Mouse (Mus musculus): ENCODE measurements around the gene 2010109A12Rik. TPM values are rescaled to one million over a fixed set of nuclear protein-coding genes. Genes with fewer than 3 reads are reported as not detected.

The 2010109A12Rik gene
- polyA plus RNA-seq, 1 experiment from 2014 or later = 2.7 TPM

GRCm38 (mm10) chr5:93235888-93236287, 29.6 kb downstream of the 2010109A12Rik start:
- Histone ChIP-seq H3K27ac (ENCODE audit: low read depth, low read length) (no peak overlapping the region), H3K36me3 (ENCODE audit: control insufficient read depth, insufficient read depth, low read length) (no peaks in the 10 kb centered on the region), H3K4me3 (ENCODE audit: low read depth, low read length) (no peak overlapping the region), H3K4me2 (ENCODE audit: low read length) (no peak overlapping the region), H3K27me3 (replicated peaks; ENCODE audit: control insufficient read depth, insufficient read depth, low read length) (no peaks in the 10 kb centered on the region), H3K9me3 (replicated peaks; ENCODE audit: control insufficient read depth, low read length) (no peaks in the 10 kb centered on the region), H3K4me1 (ENCODE audit: control insufficient read depth, insufficient read depth, low read length) (peaks cover 3% of the 10 kb centered on the region; the same call in 1 of the 2 replicates), H3K9ac (ENCODE audit: low read length) (no peak overlapping the region)
- ATAC-seq = peak; percentile 48; the same call in 1 of the 2 replicates
- 48% methylated on average over 3 of the region's 3 CpGs for WGBS
- DNase-seq (ENCODE audit: low spot score) = peak; percentile 46

GRCm38 (mm10) chr5:93236541-93236940, 30.2 kb downstream of the 2010109A12Rik start:
- Histone ChIP-seq H3K27ac (ENCODE audit: low read depth, low read length) (no peak overlapping the region), H3K4me2 (ENCODE audit: low read length) (no peak overlapping the region), H3K9ac (ENCODE audit: low read length) (no peak overlapping the region), H3K4me3 (ENCODE audit: low read depth, low read length) (no peak overlapping the region), H3K36me3 (ENCODE audit: control insufficient read depth, insufficient read depth, low read length) (no peaks in the 10 kb centered on the region), H3K27me3 (replicated peaks; ENCODE audit: control insufficient read depth, insufficient read depth, low read length) (no peaks in the 10 kb centered on the region), H3K4me1 (ENCODE audit: control insufficient read depth, insufficient read depth, low read length) (peaks cover 3% of the 10 kb centered on the region; the same call in 1 of the 2 replicates), H3K9me3 (replicated peaks; ENCODE audit: control insufficient read depth, low read length) (no peaks in the 10 kb centered on the region)
- ATAC-seq = no peak
- 78% methylated on average over 4 of the region's 4 CpGs for WGBS
- no peak for DNase-seq (ENCODE audit: low spot score)

GRCm38 (mm10) chr5:93239590-93240544, 33.5 kb downstream of the 2010109A12Rik start:
- ATAC-seq (no peak), DNase-seq (ENCODE audit: low spot score) (no peak)
- Histone ChIP-seq H3K36me3 (ENCODE audit: control insufficient read depth, insufficient read depth, low read length) (no peaks in the 10 kb centered on the region), H3K4me1 (ENCODE audit: control insufficient read depth, insufficient read depth, low read length) (no peaks in the 10 kb centered on the region), H3K4me2 (ENCODE audit: low read length) (no peak overlapping the region), H3K4me3 (ENCODE audit: low read depth, low read length) (no peak overlapping the region), H3K27ac (ENCODE audit: low read depth, low read length) (no peak overlapping the region), H3K27me3 (replicated peaks; ENCODE audit: control insufficient read depth, insufficient read depth, low read length) (no peaks in the 10 kb centered on the region), H3K9me3 (replicated peaks; ENCODE audit: control insufficient read depth, low read length) (no peaks in the 10 kb centered on the region), H3K9ac (ENCODE audit: low read length) (no peak overlapping the region)
- WGBS = 88% methylated on average over 8 of the region's 8 CpGs

- WGBS = 66% methylated on average over 2 of the region's 2 CpGs
- Histone ChIP-seq H3K27me3 (replicated peaks; ENCODE audit: control insufficient read depth, insufficient read depth, low read length) (no peaks in the 10 kb centered on the region), H3K36me3 (ENCODE audit: control insufficient read depth, insufficient read depth, low read length) (no peaks in the 10 kb centered on the region), H3K9me3 (replicated peaks; ENCODE audit: control insufficient read depth, low read length) (no peaks in the 10 kb centered on the region), H3K27ac (ENCODE audit: low read depth, low read length) (no peak overlapping the region), H3K9ac (ENCODE audit: low read length) (no peak overlapping the region), H3K4me3 (ENCODE audit: low read depth, low read length) (no peak overlapping the region), H3K4me1 (ENCODE audit: control insufficient read depth, insufficient read depth, low read length) (no peaks in the 10 kb centered on the region), H3K4me2 (ENCODE audit: low read length) (no peak overlapping the region)
- ATAC-seq (no peak), DNase-seq (ENCODE audit: low spot score) (no peak)
Observed at GRCm38 (mm10) chr5:93245280-93245679, 39.0 kb downstream of the 2010109A12Rik start.

GRCm38 (mm10) chr5:93249940-93250578, 43.7 kb downstream of the 2010109A12Rik start:
- Histone ChIP-seq H3K27me3 (replicated peaks; ENCODE audit: control insufficient read depth, insufficient read depth, low read length) (no peaks in the 10 kb centered on the region), H3K36me3 (ENCODE audit: control insufficient read depth, insufficient read depth, low read length) (no peaks in the 10 kb centered on the region), H3K9ac (ENCODE audit: low read length) (no peak overlapping the region), H3K4me3 (ENCODE audit: low read depth, low read length) (no peak overlapping the region), H3K9me3 (replicated peaks; ENCODE audit: control insufficient read depth, low read length) (no peaks in the 10 kb centered on the region; the same call in 1 of the 2 replicates), H3K4me1 (ENCODE audit: control insufficient read depth, insufficient read depth, low read length) (no peaks in the 10 kb centered on the region), H3K4me2 (ENCODE audit: low read length) (no peak overlapping the region), H3K27ac (ENCODE audit: low read depth, low read length) (no peak overlapping the region)
- ATAC-seq (no peak), DNase-seq (ENCODE audit: low spot score) (no peak)
- WGBS = 82% methylated on average over 6 of the region's 6 CpGs

- DNase-seq (ENCODE audit: low spot score) (no peak), ATAC-seq (no peak)
- Histone ChIP-seq H3K4me2 (ENCODE audit: low read length) (no peak overlapping the region), H3K27me3 (replicated peaks; ENCODE audit: control insufficient read depth, insufficient read depth, low read length) (no peaks in the 10 kb centered on the region), H3K36me3 (ENCODE audit: control insufficient read depth, insufficient read depth, low read length) (no peaks in the 10 kb centered on the region), H3K9me3 (replicated peaks; ENCODE audit: control insufficient read depth, low read length) (no peaks in the 10 kb centered on the region; the same call in 1 of the 2 replicates), H3K4me3 (ENCODE audit: low read depth, low read length) (no peak overlapping the region), H3K9ac (ENCODE audit: low read length) (no peak overlapping the region), H3K27ac (ENCODE audit: low read depth, low read length) (no peak overlapping the region), H3K4me1 (ENCODE audit: control insufficient read depth, insufficient read depth, low read length) (no peaks in the 10 kb centered on the region)
- WGBS = 86% methylated on average over 12 of the region's 12 CpGs
Observed at GRCm38 (mm10) chr5:93251001-93251760, 44.9 kb downstream of the 2010109A12Rik start.

DNA sequence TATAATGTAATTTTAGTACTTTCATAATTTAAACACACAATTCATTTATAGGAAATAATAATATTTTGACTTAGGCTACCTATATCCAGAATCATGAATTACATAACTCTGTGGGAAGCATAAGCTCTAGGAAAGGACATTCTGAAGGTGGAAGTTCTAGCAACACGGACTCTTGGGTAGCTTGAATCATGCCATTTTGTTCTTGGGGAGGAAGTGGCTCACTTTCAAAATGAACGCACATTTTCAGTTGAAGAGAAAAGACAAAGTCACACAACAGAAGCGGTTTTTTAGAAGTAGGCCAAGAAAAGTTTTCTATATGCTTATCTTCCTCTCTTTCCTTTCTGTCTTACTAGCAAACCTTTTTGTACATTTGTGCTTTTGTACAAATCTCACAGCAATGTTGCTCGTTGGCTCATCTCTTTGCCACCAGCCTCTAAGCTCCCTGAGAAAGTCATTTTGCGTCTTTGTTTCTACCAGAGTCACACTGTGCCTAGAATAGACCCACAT, 49.5 kb downstream of the 2010109A12Rik start:
- Histone ChIP-seq H3K27ac (ENCODE audit: low read depth, low read length) (no peak overlapping the region), H3K9ac (ENCODE audit: low read length) (no peak overlapping the region), H3K9me3 (replicated peaks; ENCODE audit: control insufficient read depth, low read length) (no peaks in the 10 kb centered on the region; the same call in 1 of the 2 replicates), H3K4me2 (ENCODE audit: low read length) (no peak overlapping the region), H3K27me3 (replicated peaks; ENCODE audit: control insufficient read depth, insufficient read depth, low read length) (no peaks in the 10 kb centered on the region), H3K4me3 (ENCODE audit: low read depth, low read length) (no peak overlapping the region), H3K36me3 (ENCODE audit: control insufficient read depth, insufficient read depth, low read length) (no peaks in the 10 kb centered on the region), H3K4me1 (ENCODE audit: control insufficient read depth, insufficient read depth, low read length) (no peaks in the 10 kb centered on the region)
- no peak for ATAC-seq
- no peak for DNase-seq (ENCODE audit: low spot score)
- 90% methylated on average over 5 of the region's 5 CpGs for WGBS

GRCm38 (mm10) chr5:93256820-93257405, 50.6 kb downstream of the 2010109A12Rik start:
- DNase-seq (ENCODE audit: low spot score) (peak; percentile 46), ATAC-seq (no peak)

More at GRCm38 (mm10) chr5:93256820-93257405, 50.6 kb downstream of the 2010109A12Rik start:
- H3K9me3 ChIP-seq (replicated peaks; ENCODE audit: control insufficient read depth, low read length) = no peaks in the 10 kb centered on the region; the same call in 1 of the 2 replicates
- no peaks in the 10 kb centered on the region for H3K36me3 ChIP-seq (ENCODE audit: control insufficient read depth, insufficient read depth, low read length)
- no peak overlapping the region for H3K4me2 ChIP-seq (ENCODE audit: low read length)
- no peaks in the 10 kb centered on the region for H3K4me1 ChIP-seq (ENCODE audit: control insufficient read depth, insufficient read depth, low read length)
- H3K27ac ChIP-seq (ENCODE audit: low read depth, low read length) = no peak overlapping the region
- H3K9ac ChIP-seq (ENCODE audit: low read length) = no peak overlapping the region
- H3K27me3 ChIP-seq (replicated peaks; ENCODE audit: control insufficient read depth, insufficient read depth, low read length) = no peaks in the 10 kb centered on the region
- no peak overlapping the region for H3K4me3 ChIP-seq (ENCODE audit: low read depth, low read length)
